Mouse (Mus musculus) liver, adult 2 months (tissue): Measurements from ENCODE around the gene Tspan11.

Experiments used
- CTCF ChIP-seq: fragments of 200-500 bp; IDR thresholded peaks from 2 replicates; pipeline ENCODE4 v1.5.1; 2011; ENCODE audit warnings: low read depth, low read length, control low read depth
- POLR2A ChIP-seq: fragments of 200-500 bp; IDR thresholded peaks from 2 replicates; pipeline ENCODE4 v1.6.1; 2011; ENCODE audit warnings: low read length, control low read depth; ENCODE audit not compliant: insufficient read depth; ENCODE audit errors: extremely low read depth

- no peak for TF ChIP-seq POLR2A
- TF ChIP-seq CTCF = no peak
These were observed 102.3 kb downstream of the Tspan11 start for GRCm38 (mm10) chr6:127989624-127990212.
